Mouse (Mus musculus) erythroid progenitor cell, adult 5-6 weeks (primary cell): ENCODE data around the gene Ccl11. TPM values are rescaled to one million over a fixed set of nuclear protein-coding genes. Genes with fewer than 3 reads are reported as not detected.

Source experiments
- total RNA-seq, 2 experiments: library from RNA; stranded (forward) in 1 of 2; stranded (reverse) in 1 of 2; fragments of 150-400 nt in 1 of 2; fragments of 186-747, 209-891 nt in 1 of 2; gene quantifications; 2 replicates each; pipeline versions ENCODE4 v1.2.3 to v1.2.4; 2015 to 2017; ENCODE audit warnings: low replicate concordance in 2 of 2

The Ccl11 gene
- total RNA-seq, 2 experiments from 2014 or later = not detected

Other genes with a start within 250 kb of the Ccl11 start
- not detected in 2 replicates for gene 5530401A14Rik, start 197.2 kb upstream of the Ccl11 start, total RNA-seq (2015; ENCODE audit: low replicate concordance)
- not detected in 2 replicates for gene 5530401A14Rik, start 197.2 kb upstream of the Ccl11 start, total RNA-seq (2017; ENCODE audit: low replicate concordance)
- not detected in 2 replicates for gene Asic2, start 89.4 kb upstream of the Ccl11 start, total RNA-seq (2015; ENCODE audit: low replicate concordance)
- gene Asic2, start 89.4 kb upstream of the Ccl11 start, total RNA-seq (2017; ENCODE audit: low replicate concordance) = 0.76 TPM in 1 of 2 replicates, not detected in the other
- gene Ccl2, start 22.3 kb upstream of the Ccl11 start, total RNA-seq (2015; ENCODE audit: low replicate concordance) = not detected in 2 replicates
- 0.51 TPM in 1 of 2 replicates, not detected in the other for gene Ccl2, start 22.3 kb upstream of the Ccl11 start, total RNA-seq (2017; ENCODE audit: low replicate concordance)
- gene Gm17268, start 19.3 kb upstream of the Ccl11 start, total RNA-seq (2015; ENCODE audit: low replicate concordance) = not detected in 2 replicates
- gene Gm17268, start 19.3 kb upstream of the Ccl11 start, total RNA-seq (2017; ENCODE audit: low replicate concordance) = not detected in 2 replicates
- gene Ccl7, start 12.1 kb upstream of the Ccl11 start, total RNA-seq (2015; ENCODE audit: low replicate concordance) = not detected in 2 replicates
- gene Ccl7, start 12.1 kb upstream of the Ccl11 start, total RNA-seq (2017; ENCODE audit: low replicate concordance) = not detected in 2 replicates
- gene Ccl12, start 44.0 kb downstream of the Ccl11 start, total RNA-seq (2015; ENCODE audit: low replicate concordance) = not detected in 2 replicates
- not detected in 2 replicates for gene Ccl12, start 44.0 kb downstream of the Ccl11 start, total RNA-seq (2017; ENCODE audit: low replicate concordance)
- gene Ccl8, start 57.4 kb downstream of the Ccl11 start, total RNA-seq (2015; ENCODE audit: low replicate concordance) = not detected in 2 replicates
- gene Ccl8, start 57.4 kb downstream of the Ccl11 start, total RNA-seq (2017; ENCODE audit: low replicate concordance) = not detected in 2 replicates
- not detected in 2 replicates for gene Ccl1, start 247.9 kb downstream of the Ccl11 start, total RNA-seq (2015; ENCODE audit: low replicate concordance)
- not detected in 2 replicates for gene Ccl1, start 247.9 kb downstream of the Ccl11 start, total RNA-seq (2017; ENCODE audit: low replicate concordance)